Mouse (Mus musculus) lung, embryonic 14.5 days (tissue): ENCODE data around the gene Gak. TPM values are rescaled to one million over a fixed set of nuclear protein-coding genes. Genes with fewer than 3 reads are reported as not detected.

Experiments used
- ATAC-seq: fragments of 200-750 bp; cut with Nextera tagmentation; 2 replicates; pipeline ENCODE4 v1.8.0; 2017; ENCODE audit warnings: mild to moderate bottlenecking, moderate TSS enrichment, moderate library complexity; ENCODE audit not compliant: insufficient read depth
- DNase-seq: peaks from one replicate; pipeline ENCODE4 v3.0.0-alpha.2; 2015
- H3K27ac ChIP-seq: fragments of 300-500 bp; sonication (generic); 2 replicates; pipeline ENCODE4 v1.5.1; 2014; ENCODE audit warnings: low read depth, mild to moderate bottlenecking, moderate library complexity
- H3K27me3 ChIP-seq: fragments of 300-500 bp; sonication (generic); 2 replicates; pipeline ENCODE4 v1.6.1; 2014; ENCODE audit warnings: low read length, control low read depth; ENCODE audit not compliant: insufficient read depth
- H3K36me3 ChIP-seq: fragments of 300-500 bp; sonication (generic); 2 replicates; pipeline ENCODE4 v1.6.1; 2014; ENCODE audit warnings: control low read depth; ENCODE audit not compliant: insufficient read depth
- H3K4me1 ChIP-seq: fragments of 300-500 bp; sonication (generic); 2 replicates; pipeline ENCODE4 v1.6.1; 2014; ENCODE audit warnings: antibody characterized with exemption, control low read depth; ENCODE audit not compliant: insufficient read depth
- H3K4me2 ChIP-seq: fragments of 300-500 bp; sonication (generic); 2 replicates; pipeline ENCODE4 v1.6.1; 2014; ENCODE audit warnings: mild to moderate bottlenecking
- H3K4me3 ChIP-seq: fragments of 300-500 bp; sonication (generic); 2 replicates; pipeline ENCODE4 v1.5.1; 2014; ENCODE audit warnings: low read depth, low read length
- H3K9ac ChIP-seq: fragments of 300-500 bp; sonication (generic); 2 replicates; pipeline ENCODE4 v1.6.1; 2014
- H3K9me3 ChIP-seq: fragments of 300-500 bp; sonication (generic); 2 replicates; pipeline ENCODE4 v1.6.1; 2016; ENCODE audit warnings: low read depth, low read length, control low read depth
- CTCF ChIP-seq: IDR thresholded peaks from 2 replicates; pipeline ENCODE4 v1.5.1; 2016; ENCODE audit warnings: antibody characterized with exemption, low read depth
- WGBS: fragments of 180-500 bp; shearing (Covaris S2); extraction: QIAGEN DNeasy Blood & Tissue Kit; methylation state at CpG from one replicate; pipeline ENCODE4 v1.1.7; 2014; 5-methylcytosine and 5-hydroxymethylcytosine counted together
- polyA plus RNA-seq: library from polyadenylated mRNA; unstranded; fragments of >200 nt; fragmentation: Nextera tagmentation; extraction: Ambion mirVana; gene quantifications from 2 replicates; pipeline ENCODE4 v1.2.1, GENCODE M21; 2014

Gene Gak
- polyA plus RNA-seq, 1 experiment from 2014 or later: 52.1 TPM

- no peak overlapping the region for H3K4me2 ChIP-seq
- H3K27ac ChIP-seq: no peak overlapping the region
- no peak overlapping the region for H3K4me3 ChIP-seq
- TF ChIP-seq CTCF: no peak
- H3K27me3 ChIP-seq: no peaks in the 10 kb centered on the region
- H3K9ac ChIP-seq: no peak overlapping the region
- H3K4me1 ChIP-seq: no peaks in the 10 kb centered on the region
- DNase-seq (no peak), ATAC-seq (no peak)
- no peaks in the 10 kb centered on the region for H3K36me3 ChIP-seq
- no peaks in the 10 kb centered on the region for H3K9me3 ChIP-seq
- 73% methylated on average over 4 of the region's 4 CpGs for WGBS
These were observed 72.6 kb downstream of the Gak start for GRCm38 (mm10) chr5:108556986-108557385.

DNA sequence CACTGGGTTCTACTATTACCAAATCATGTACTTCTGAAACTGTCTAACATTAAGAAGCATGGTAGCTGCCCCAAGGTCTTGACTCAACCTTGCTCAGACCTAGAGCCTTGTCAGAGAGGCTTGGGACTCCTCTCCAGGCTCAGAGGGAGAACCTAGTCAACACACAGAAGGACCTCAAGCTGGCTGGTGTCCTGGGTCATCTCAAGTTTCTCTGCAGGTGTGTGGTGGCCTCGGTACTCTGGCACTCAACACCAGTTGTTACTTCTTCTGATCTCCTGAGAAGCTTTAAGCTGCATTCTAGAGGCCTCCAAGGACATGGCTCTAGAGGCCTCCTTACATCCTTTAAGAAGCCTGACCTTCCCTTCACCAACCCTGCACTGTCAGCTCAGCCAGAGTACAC lies 75.5 kb downstream of the Gak start:
- no peak for TF ChIP-seq CTCF
- Histone ChIP-seq H3K4me1 (no peaks in the 10 kb centered on the region), H3K27ac (no peak overlapping the region), H3K36me3 (no peaks in the 10 kb centered on the region), H3K4me2 (no peak overlapping the region), H3K27me3 (peaks cover 22% of the 10 kb centered on the region), H3K4me3 (no peak overlapping the region), H3K9ac (no peak overlapping the region), H3K9me3 (no peaks in the 10 kb centered on the region)
- DNase-seq (no peak), ATAC-seq (no peak)
- 78% methylated on average over 1 of the region's 1 CpGs for WGBS

GRCm38 (mm10) chr5:108550207-108550594 lies 79.4 kb downstream of the Gak start:
- 2% methylated on average over 16 of the region's 16 CpGs for WGBS
- TF ChIP-seq CTCF: no peak
- 0 out of 2 replicates have a peak, but pooled peaks have one; percentile 14 for ATAC-seq
- no peak overlapping the region for H3K9ac ChIP-seq
- no peak overlapping the region for H3K27ac ChIP-seq
- H3K27me3 ChIP-seq: peaks cover 28% of the 10 kb centered on the region
- H3K9me3 ChIP-seq: no peaks in the 10 kb centered on the region
- H3K4me2 ChIP-seq: peak overlapping the region; percentile 55
- H3K4me3 ChIP-seq: peak overlapping the region; percentile 29
- no peaks in the 10 kb centered on the region for H3K36me3 ChIP-seq
- no peaks in the 10 kb centered on the region for H3K4me1 ChIP-seq
- DNase-seq: no peak

- H3K9me3 ChIP-seq: no peaks in the 10 kb centered on the region
- under 1% methylated on average over 54 of the region's 56 CpGs for WGBS
- peak; percentile 85 for ATAC-seq
- DNase-seq: peak; percentile 89
- no peak for TF ChIP-seq CTCF
- peaks cover 28% of the 10 kb centered on the region for H3K27me3 ChIP-seq
- H3K4me3 ChIP-seq: peak within 1 kb of the TSS; percentile 29
- H3K27ac ChIP-seq: no peak within 1 kb of the TSS
- H3K4me2 ChIP-seq: peak within 1 kb of the TSS; percentile 55
- H3K4me1 ChIP-seq: no peaks in the 10 kb centered on the region
- no peaks in the 10 kb centered on the region for H3K36me3 ChIP-seq
- no peak within 1 kb of the TSS for H3K9ac ChIP-seq
These were observed 79.9 kb downstream of the Gak start, which contains the start of gene Cplx1 for GRCm38 (mm10) chr5:108549489-108550206. TSS of gene Cplx1 (minus strand) at chr5:108550024.

DNA sequence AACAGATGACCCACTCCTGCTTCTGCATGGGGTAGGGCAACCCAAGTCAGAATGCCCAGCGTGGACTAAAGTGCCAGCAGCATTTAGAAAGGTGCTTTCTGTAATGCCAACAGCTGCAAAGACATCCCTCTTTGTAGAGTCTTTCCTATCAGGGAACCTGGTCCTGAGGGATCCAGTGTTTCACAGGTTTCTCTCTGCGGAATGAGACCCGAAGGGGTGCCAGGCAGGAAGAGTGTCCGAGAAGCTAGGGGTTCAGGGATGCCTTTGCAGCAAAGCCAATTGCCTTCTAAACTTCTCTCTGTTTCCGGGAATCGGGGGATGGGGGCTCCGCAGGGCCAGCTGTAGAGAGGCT lies 80.4 kb downstream of the Gak start:
- TF ChIP-seq CTCF: no peak
- Histone ChIP-seq H3K4me2 (peak overlapping the region; percentile 55; the same call in 1 of the 2 replicates), H3K27me3 (peaks cover 28% of the 10 kb centered on the region), H3K4me3 (no peak overlapping the region), H3K27ac (no peak overlapping the region), H3K36me3 (no peaks in the 10 kb centered on the region), H3K9ac (no peak overlapping the region), H3K4me1 (no peaks in the 10 kb centered on the region), H3K9me3 (no peaks in the 10 kb centered on the region)
- 19% methylated on average over 7 of the region's 7 CpGs for WGBS
- DNase-seq (no peak), ATAC-seq (no peak)

- TF ChIP-seq CTCF: no peak
- no peak for ATAC-seq
- H3K27ac ChIP-seq: no peak overlapping the region
- 86% methylated on average over 5 of the region's 5 CpGs for WGBS
- H3K9ac ChIP-seq: no peak overlapping the region
- H3K4me3 ChIP-seq: no peak overlapping the region
- H3K36me3 ChIP-seq: no peaks in the 10 kb centered on the region
- H3K4me1 ChIP-seq: no peaks in the 10 kb centered on the region
- H3K9me3 ChIP-seq: no peaks in the 10 kb centered on the region
- no peak overlapping the region for H3K4me2 ChIP-seq
- no peak for DNase-seq
- H3K27me3 ChIP-seq: peaks cover 28% of the 10 kb centered on the region
These were observed 81.9 kb downstream of the Gak start for GRCm38 (mm10) chr5:108547636-108548035.

DNA sequence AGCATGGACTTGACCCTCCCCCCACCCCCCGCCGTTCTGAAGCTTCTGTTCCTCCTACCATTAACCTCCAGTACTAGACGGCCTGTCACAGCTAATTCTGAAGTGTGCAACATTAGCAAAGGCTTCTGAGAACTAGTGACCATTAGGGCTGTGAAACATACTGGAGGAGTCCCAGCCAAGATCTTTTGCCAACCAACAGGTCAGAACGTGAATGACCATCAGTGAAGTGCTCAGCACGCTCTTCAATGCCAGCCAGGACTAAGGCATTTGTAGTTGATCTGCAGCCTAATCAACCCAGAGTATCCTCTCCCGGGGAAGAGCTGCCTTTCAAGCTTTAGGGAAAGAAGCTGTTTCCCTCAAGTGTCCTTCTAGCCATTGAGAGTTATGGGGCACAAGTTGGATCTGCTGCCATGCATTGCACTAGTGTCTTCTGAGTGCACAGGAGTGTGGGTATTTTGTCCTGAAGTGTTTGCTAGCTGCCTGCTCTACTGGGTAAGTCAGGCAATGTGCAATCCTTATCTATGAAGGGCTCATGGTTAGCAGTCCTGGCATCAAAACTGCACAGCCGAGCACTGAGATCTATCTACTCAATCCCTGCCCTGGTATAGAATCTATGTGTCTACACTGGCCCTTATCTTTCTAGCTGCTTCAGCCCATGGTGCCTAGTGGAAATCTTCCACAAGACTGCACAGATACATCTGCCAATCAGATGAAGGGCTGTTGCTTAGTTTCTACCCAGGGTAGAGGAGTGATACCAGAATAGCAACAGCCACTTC lies 85.9 kb downstream of the Gak start:
- no peaks in the 10 kb centered on the region for H3K4me1 ChIP-seq
- H3K27me3 ChIP-seq: 0 out of 2 replicates have a peak, but pooled peaks cover 3% of the 10 kb centered on the region
- no peak overlapping the region for H3K4me3 ChIP-seq
- no peak overlapping the region for H3K27ac ChIP-seq
- H3K9me3 ChIP-seq: no peaks in the 10 kb centered on the region
- H3K4me2 ChIP-seq: no peak overlapping the region
- no peaks in the 10 kb centered on the region for H3K36me3 ChIP-seq
- DNase-seq (no peak), ATAC-seq (no peak)
- no peak overlapping the region for H3K9ac ChIP-seq
- TF ChIP-seq CTCF: no peak
- 61% methylated on average over 7 of the region's 7 CpGs for WGBS
